Mouse (Mus musculus) stomach, embryonic 14.5 days (tissue): ENCODE results near the gene Gzmm. TPM values are rescaled to one million over a fixed set of nuclear protein-coding genes. Genes with fewer than 3 reads are reported as not detected.

Source experiments
- ATAC-seq: fragments of 200-750 bp; cut with Nextera tagmentation; 2 replicates; pipeline ENCODE4 v1.8.0; 2017; ENCODE audit warnings: low read depth, moderate TSS enrichment; ENCODE audit not compliant: insufficient number of reproducible peaks, insufficient read depth, low FRiP score
- H3K27ac ChIP-seq: fragments of 300-500 bp; sonication (generic); 2 replicates; pipeline ENCODE4 v1.5.1; 2014; ENCODE audit warnings: mild to moderate bottlenecking, low read length, moderate library complexity, mixed read lengths
- H3K27me3 ChIP-seq: fragments of 300-500 bp; sonication (generic); 2 replicates; pipeline ENCODE4 v1.6.1; 2014; ENCODE audit warnings: low read length, control low read depth, mixed read lengths; ENCODE audit not compliant: control insufficient read depth, insufficient read depth
- H3K36me3 ChIP-seq: fragments of 300-500 bp; sonication (generic); 2 replicates; pipeline ENCODE4 v1.6.1; 2014; ENCODE audit warnings: mild to moderate bottlenecking, control low read depth, low read length, moderate library complexity, mixed read lengths; ENCODE audit not compliant: control insufficient read depth, insufficient read depth
- H3K4me1 ChIP-seq: fragments of 300-500 bp; sonication (generic); 2 replicates; pipeline ENCODE4 v1.6.1; 2014; ENCODE audit warnings: low read length, control low read depth, mixed read lengths; ENCODE audit not compliant: control insufficient read depth, insufficient read depth
- H3K4me2 ChIP-seq: fragments of 300-500 bp; sonication (generic); replicated peaks from 2 replicates; pipeline ENCODE4 v1.6.1; 2014; ENCODE audit warnings: low read depth, low read length, control low read depth
- H3K4me3 ChIP-seq: fragments of 300-500 bp; sonication (generic); 2 replicates; pipeline ENCODE4 v1.5.1; 2014; ENCODE audit warnings: low read depth, low read length, control low read depth
- H3K9ac ChIP-seq: fragments of 300-500 bp; sonication (generic); replicated peaks from 2 replicates; pipeline ENCODE4 v1.6.1; 2014; ENCODE audit warnings: low read depth, mild to moderate bottlenecking, control low read depth, low read length, moderate library complexity, mixed read lengths
- H3K9me3 ChIP-seq: fragments of 300-500 bp; sonication (generic); 2 replicates; pipeline ENCODE4 v1.6.1; 2016; ENCODE audit warnings: low read depth, low read length, control low read depth; ENCODE audit not compliant: control insufficient read depth
- WGBS: fragments of 180-500 bp; shearing (Covaris S2); extraction: QIAGEN DNeasy Blood & Tissue Kit; methylation state at CpG from one replicate; pipeline ENCODE4 v1.1.7; 2014; 5-methylcytosine and 5-hydroxymethylcytosine counted together
- polyA plus RNA-seq: library from polyadenylated mRNA; unstranded; fragments of >200 nt; fragmentation: Nextera tagmentation; extraction: Ambion mirVana; gene quantifications from 2 replicates; pipeline ENCODE4 v1.2.1, GENCODE M21; 2014

Gene Gzmm
- polyA plus RNA-seq, 1 experiment from 2014 or later: 1.0 TPM

- H3K4me2 ChIP-seq: no peak overlapping the region
- H3K4me3 ChIP-seq: no peak overlapping the region
- no peak overlapping the region for H3K9ac ChIP-seq
- WGBS: 59% methylated on average over 4 of the region's 4 CpGs
- ATAC-seq: no peak
- no peak overlapping the region for H3K27ac ChIP-seq
- no peaks in the 10 kb centered on the region for H3K27me3 ChIP-seq
- H3K9me3 ChIP-seq: no peaks in the 10 kb centered on the region
- peaks cover 17% of the 10 kb centered on the region for H3K4me1 ChIP-seq
- H3K36me3 ChIP-seq: peaks cover 38% of the 10 kb centered on the region
Measured at GRCm38 (mm10) chr10:79707759-79708158, 18.9 kb downstream of the Gzmm start.

- Histone ChIP-seq H3K4me2 (no peak overlapping the region), H3K9ac (no peak overlapping the region), H3K4me1 (peaks cover 17% of the 10 kb centered on the region), H3K27ac (no peak overlapping the region), H3K4me3 (no peak overlapping the region), H3K27me3 (no peaks in the 10 kb centered on the region), H3K36me3 (peaks cover 38% of the 10 kb centered on the region), H3K9me3 (no peaks in the 10 kb centered on the region)
- no peak for ATAC-seq
- WGBS: 87% methylated on average over 21 of the region's 21 CpGs
Measured at GRCm38 (mm10) chr10:79708668-79709067, 19.8 kb downstream of the Gzmm start.

- Histone ChIP-seq H3K9ac (no peak overlapping the region), H3K4me1 (peaks cover 17% of the 10 kb centered on the region), H3K27ac (no peak overlapping the region), H3K4me3 (no peak overlapping the region), H3K9me3 (no peaks in the 10 kb centered on the region), H3K36me3 (peaks cover 38% of the 10 kb centered on the region), H3K27me3 (no peaks in the 10 kb centered on the region), H3K4me2 (no peak overlapping the region)
- WGBS: 58% methylated on average over 7 of the region's 7 CpGs
- ATAC-seq: no peak
Measured at GRCm38 (mm10) chr10:79709307-79709706, 20.5 kb downstream of the Gzmm start.

- no peak overlapping the region for H3K27ac ChIP-seq
- peak; percentile 17; the same call in 1 of the 2 replicates for ATAC-seq
- WGBS: 81% methylated on average over 1 of the region's 1 CpGs
- H3K4me1 ChIP-seq: peaks cover 2% of the 10 kb centered on the region; the same call in 1 of the 2 replicates
- H3K9ac ChIP-seq: no peak overlapping the region
- H3K27me3 ChIP-seq: peaks cover 18% of the 10 kb centered on the region
- H3K9me3 ChIP-seq: no peaks in the 10 kb centered on the region
- peaks cover 36% of the 10 kb centered on the region for H3K36me3 ChIP-seq
- no peak overlapping the region for H3K4me2 ChIP-seq
- no peak overlapping the region for H3K4me3 ChIP-seq
Measured at GRCm38 (mm10) chr10:79712029-79712428, 23.2 kb downstream of the Gzmm start.

- peaks cover 36% of the 10 kb centered on the region for H3K36me3 ChIP-seq
- H3K27me3 ChIP-seq: peaks cover 24% of the 10 kb centered on the region
- H3K4me2 ChIP-seq: no peak overlapping the region
- WGBS: 14% methylated on average over 5 of the region's 6 CpGs
- H3K9ac ChIP-seq: no peak overlapping the region
- peaks cover 6% of the 10 kb centered on the region; the same call in 1 of the 2 replicates for H3K4me1 ChIP-seq
- no peaks in the 10 kb centered on the region for H3K9me3 ChIP-seq
- no peak overlapping the region for H3K27ac ChIP-seq
- ATAC-seq: peak; percentile 62
- H3K4me3 ChIP-seq: no peak overlapping the region
Measured at GRCm38 (mm10) chr10:79712499-79713126, 23.8 kb downstream of the Gzmm start.

- ATAC-seq: no peak
- peaks cover 36% of the 10 kb centered on the region for H3K36me3 ChIP-seq
- 37% methylated on average over 1 of the region's 1 CpGs for WGBS
- H3K9ac ChIP-seq: no peak overlapping the region
- H3K4me1 ChIP-seq: peaks cover 6% of the 10 kb centered on the region; the same call in 1 of the 2 replicates
- no peak overlapping the region for H3K4me3 ChIP-seq
- H3K27ac ChIP-seq: no peak overlapping the region
- H3K27me3 ChIP-seq: peaks cover 30% of the 10 kb centered on the region
- H3K4me2 ChIP-seq: no peak overlapping the region
- H3K9me3 ChIP-seq: no peaks in the 10 kb centered on the region
Measured at GRCm38 (mm10) chr10:79713163-79713562, 24.3 kb downstream of the Gzmm start.

GRCm38 (mm10) chr10:79714996-79715395 is 26.2 kb downstream of the Gzmm start:
- Histone ChIP-seq H3K27ac (no peak overlapping the region), H3K36me3 (peaks cover 20% of the 10 kb centered on the region), H3K27me3 (peaks cover 35% of the 10 kb centered on the region), H3K4me1 (peaks cover 6% of the 10 kb centered on the region; the same call in 1 of the 2 replicates), H3K4me2 (no peak overlapping the region), H3K9ac (no peak overlapping the region), H3K9me3 (no peaks in the 10 kb centered on the region), H3K4me3 (no peak overlapping the region)
- 69% methylated on average over 4 of the region's 4 CpGs for WGBS
- no peak for ATAC-seq

- WGBS: 2% methylated on average over 65 of the region's 91 CpGs
- H3K36me3 ChIP-seq: peaks cover 8% of the 10 kb centered on the region; the same call in 1 of the 2 replicates
Measured at GRCm38 (mm10) chr10:79716254-79716987, 27.6 kb downstream of the Gzmm start, which contains the start of gene Hcn2. Gene Hcn2, plus strand, starts transcription at chr10:79716634.

More at GRCm38 (mm10) chr10:79716254-79716987, 27.6 kb downstream of the Gzmm start, which contains the start of gene Hcn2:
- ATAC-seq: no peak
- Histone ChIP-seq H3K4me1 (peaks cover 6% of the 10 kb centered on the region; the same call in 1 of the 2 replicates), H3K27me3 (peaks cover 35% of the 10 kb centered on the region), H3K9ac (0 out of 2 replicates have a peak within 1 kb of the TSS, but pooled peaks have one; percentile 14), H3K4me3 (peak within 1 kb of the TSS; percentile 47), H3K9me3 (no peaks in the 10 kb centered on the region), H3K4me2 (peak within 1 kb of the TSS; percentile 95), H3K27ac (no peak within 1 kb of the TSS)
